Mouse (Mus musculus) small intestine, adult 2 months (tissue): ENCODE results near the gene Lap3.

Source experiments
- CTCF ChIP-seq: fragments of 200-500 bp; IDR thresholded peaks from 2 replicates; pipeline ENCODE4 v1.5.1; 2012; ENCODE audit warnings: low read depth, mild to moderate bottlenecking, control low read depth, inconsistent platforms, low read length, moderate library complexity, mixed read lengths; ENCODE audit not compliant: insufficient replicate concordance, insufficient read length; ENCODE audit errors: extremely low read depth
- POLR2A ChIP-seq: fragments of 200-500 bp; IDR thresholded peaks from 2 replicates; pipeline ENCODE4 v1.6.1; 2012; ENCODE audit warnings: low read depth, mild to moderate bottlenecking, control low read depth, inconsistent platforms, low read length, moderate library complexity

DNA sequence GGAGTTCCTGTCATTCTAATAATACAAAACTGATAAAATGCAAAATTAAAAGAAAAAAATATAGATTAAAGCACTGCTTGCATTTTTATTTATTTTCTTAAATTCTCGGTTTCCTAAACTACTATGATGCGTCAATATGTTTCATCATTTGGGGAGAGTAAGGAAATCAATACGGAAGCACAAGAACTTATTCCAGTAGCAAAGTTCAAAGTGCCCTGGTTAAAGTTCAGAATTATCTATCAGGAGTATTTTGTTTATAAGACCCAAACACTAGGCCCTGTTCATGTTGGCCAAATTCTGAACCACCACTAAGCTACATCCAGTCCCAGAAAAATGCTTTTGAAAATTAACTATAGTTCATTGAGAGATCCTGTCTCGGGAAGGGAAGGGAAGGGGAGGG is 18.4 kb upstream of the Lap3 start:
- TF ChIP-seq CTCF (no peak), POLR2A (no peak)
